Mouse (Mus musculus) stomach, embryonic 14.5 days (tissue): ENCODE measurements around the gene Aip. TPM values are rescaled to one million over a fixed set of nuclear protein-coding genes. Genes with fewer than 3 reads are reported as not detected.
A peak's percentile ranks its signal among the peaks of the same experiment; 100 is the strongest.

Experiments
- ATAC-seq: fragments of 200-750 bp; cut with Nextera tagmentation; 2 replicates; pipeline ENCODE4 v1.8.0; 2017; ENCODE audit warnings: low read depth, moderate TSS enrichment; ENCODE audit not compliant: insufficient number of reproducible peaks, insufficient read depth, low FRiP score
- H3K27ac ChIP-seq: fragments of 300-500 bp; sonication (generic); 2 replicates; pipeline ENCODE4 v1.5.1; 2014; ENCODE audit warnings: mild to moderate bottlenecking, low read length, moderate library complexity, mixed read lengths
- H3K27me3 ChIP-seq: fragments of 300-500 bp; sonication (generic); 2 replicates; pipeline ENCODE4 v1.6.1; 2014; ENCODE audit warnings: low read length, control low read depth, mixed read lengths; ENCODE audit not compliant: control insufficient read depth, insufficient read depth
- H3K36me3 ChIP-seq: fragments of 300-500 bp; sonication (generic); 2 replicates; pipeline ENCODE4 v1.6.1; 2014; ENCODE audit warnings: mild to moderate bottlenecking, control low read depth, low read length, moderate library complexity, mixed read lengths; ENCODE audit not compliant: control insufficient read depth, insufficient read depth
- H3K4me1 ChIP-seq: fragments of 300-500 bp; sonication (generic); 2 replicates; pipeline ENCODE4 v1.6.1; 2014; ENCODE audit warnings: low read length, control low read depth, mixed read lengths; ENCODE audit not compliant: control insufficient read depth, insufficient read depth
- H3K4me2 ChIP-seq: fragments of 300-500 bp; sonication (generic); replicated peaks from 2 replicates; pipeline ENCODE4 v1.6.1; 2014; ENCODE audit warnings: low read depth, low read length, control low read depth
- H3K4me3 ChIP-seq: fragments of 300-500 bp; sonication (generic); 2 replicates; pipeline ENCODE4 v1.5.1; 2014; ENCODE audit warnings: low read depth, low read length, control low read depth
- H3K9ac ChIP-seq: fragments of 300-500 bp; sonication (generic); replicated peaks from 2 replicates; pipeline ENCODE4 v1.6.1; 2014; ENCODE audit warnings: low read depth, mild to moderate bottlenecking, control low read depth, low read length, moderate library complexity, mixed read lengths
- H3K9me3 ChIP-seq: fragments of 300-500 bp; sonication (generic); 2 replicates; pipeline ENCODE4 v1.6.1; 2016; ENCODE audit warnings: low read depth, low read length, control low read depth; ENCODE audit not compliant: control insufficient read depth
- WGBS: fragments of 180-500 bp; shearing (Covaris S2); extraction: QIAGEN DNeasy Blood & Tissue Kit; methylation state at CpG from one replicate; pipeline ENCODE4 v1.1.7; 2014; 5-methylcytosine and 5-hydroxymethylcytosine counted together
- polyA plus RNA-seq: library from polyadenylated mRNA; unstranded; fragments of >200 nt; fragmentation: Nextera tagmentation; extraction: Ambion mirVana; gene quantifications from 2 replicates; pipeline ENCODE4 v1.2.1, GENCODE M21; 2014

The Aip gene
- polyA plus RNA-seq, 1 experiment from 2014 or later = 101 TPM

DNA sequence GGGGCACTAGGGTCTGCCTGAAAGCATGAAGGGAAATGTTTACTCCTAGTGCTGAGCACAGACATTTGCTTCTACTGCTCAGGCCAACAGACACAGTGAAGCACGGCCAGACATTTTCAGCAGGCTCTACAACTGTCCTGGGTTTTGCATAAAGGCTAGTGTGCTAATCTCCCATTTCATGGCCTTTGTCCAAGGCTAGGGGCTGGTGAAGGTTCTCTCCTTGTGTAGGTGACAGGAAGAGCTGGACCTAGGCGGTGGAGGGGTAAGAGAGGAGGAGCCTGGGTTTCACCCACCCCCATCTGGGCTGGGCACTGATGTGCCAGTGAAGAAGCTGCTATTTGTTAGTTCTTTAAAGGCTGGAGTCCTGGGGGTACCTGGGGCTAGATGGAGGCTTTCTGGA, 39.1 kb upstream of the Aip start:
- Histone ChIP-seq H3K4me1 (peaks cover 15% of the 10 kb centered on the region), H3K4me2 (no peak overlapping the region), H3K27me3 (no peaks in the 10 kb centered on the region), H3K9me3 (no peaks in the 10 kb centered on the region), H3K4me3 (no peak overlapping the region), H3K36me3 (peaks cover 7% of the 10 kb centered on the region), H3K27ac (no peak overlapping the region), H3K9ac (no peak overlapping the region)
- WGBS = 73% methylated on average over 2 of the region's 2 CpGs
- ATAC-seq = no peak

DNA sequence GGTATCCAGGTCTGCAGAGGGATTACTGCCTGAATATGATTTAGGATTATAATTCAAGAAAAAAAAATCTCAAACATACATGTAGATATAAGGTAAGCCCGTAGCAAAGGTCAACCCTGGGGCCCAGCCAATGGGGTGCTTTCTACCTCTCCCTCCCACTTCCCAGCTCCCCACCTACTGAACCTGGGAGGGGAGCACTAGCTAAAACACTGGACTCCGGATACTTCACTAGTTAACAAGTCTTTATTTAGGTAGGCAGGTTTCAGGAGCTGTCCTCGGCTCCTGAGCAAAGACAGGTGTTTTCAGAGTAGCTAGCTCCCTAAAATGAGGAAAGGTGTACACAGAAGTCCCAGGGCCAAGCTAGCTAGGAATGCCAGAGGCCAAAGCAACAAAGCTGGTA, 38.4 kb upstream of the Aip start:
- 68% methylated on average over 3 of the region's 3 CpGs for WGBS
- no peak overlapping the region for H3K27ac ChIP-seq
- H3K36me3 ChIP-seq = peaks cover 9% of the 10 kb centered on the region
- peaks cover 14% of the 10 kb centered on the region for H3K4me1 ChIP-seq
- no peak for ATAC-seq
- no peaks in the 10 kb centered on the region for H3K9me3 ChIP-seq
- no peak overlapping the region for H3K4me3 ChIP-seq
- no peak overlapping the region for H3K4me2 ChIP-seq
- no peaks in the 10 kb centered on the region for H3K27me3 ChIP-seq
- H3K9ac ChIP-seq = no peak overlapping the region

- Histone ChIP-seq H3K9me3 (no peaks in the 10 kb centered on the region), H3K9ac (peak overlapping the region; percentile 28; the same call in 1 of the 2 replicates), H3K36me3 (peaks cover 12% of the 10 kb centered on the region), H3K4me1 (peaks cover 14% of the 10 kb centered on the region), H3K27me3 (no peaks in the 10 kb centered on the region), H3K4me3 (peak overlapping the region; percentile 76), H3K4me2 (peak overlapping the region; percentile 95), H3K27ac (peak overlapping the region; percentile 48)
- no peak for ATAC-seq
- WGBS = 33% methylated on average over 4 of the region's 4 CpGs
Measured at GRCm38 (mm10) chr19:4163543-4163887, 37.9 kb upstream of the Aip start.

DNA sequence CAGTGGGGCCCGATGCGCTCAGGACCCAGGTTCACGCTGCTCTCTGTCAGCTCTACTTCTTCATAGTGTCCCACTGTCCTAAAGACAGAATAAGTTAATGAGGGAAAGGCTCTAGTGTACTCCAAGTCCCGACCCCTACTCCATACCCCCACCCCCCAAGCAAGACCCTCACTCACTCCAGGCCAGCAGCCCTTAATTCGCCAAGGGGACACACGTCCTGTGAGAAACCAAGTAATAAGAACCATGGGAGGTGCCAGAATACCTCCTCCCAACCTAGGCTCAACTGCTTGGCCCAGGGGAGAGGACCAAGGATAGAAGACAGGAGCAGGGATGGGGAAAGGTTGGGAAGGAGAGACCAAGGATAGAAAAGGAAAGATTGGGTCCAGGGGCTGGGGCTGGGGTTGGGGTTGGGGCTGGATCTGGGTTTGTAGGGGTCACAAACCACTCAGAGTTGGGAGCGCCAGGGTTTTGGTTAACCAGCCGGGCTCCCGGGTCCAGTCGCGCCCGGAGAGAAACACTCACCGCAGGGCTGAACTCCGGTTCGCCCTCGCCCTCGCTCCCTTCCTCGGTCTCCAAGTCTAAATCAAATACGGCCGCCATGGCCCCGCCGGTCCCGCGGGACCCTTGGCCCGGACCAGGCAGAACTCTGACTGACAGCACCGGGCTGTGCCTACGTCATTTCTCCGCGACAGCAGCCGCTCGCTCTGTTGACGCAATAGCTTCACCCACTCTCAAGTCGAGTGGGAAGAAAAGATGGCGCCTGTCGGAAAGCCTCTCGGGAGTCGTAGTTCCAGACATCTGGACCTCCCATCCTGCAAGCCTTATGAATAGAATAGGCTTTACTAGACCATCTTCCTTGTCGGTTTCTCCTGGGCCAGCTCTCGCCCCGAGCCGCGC, 37.2 kb upstream of the Aip start, which contains the start of gene Rps6kb2:
TSS of gene Rps6kb2 (minus strand) at position 709 of the 897 bp plus-strand sequence.
- Histone ChIP-seq H3K27ac (peak within 1 kb of the TSS; percentile 48), H3K4me3 (peak within 1 kb of the TSS; percentile 76), H3K4me1 (peaks cover 14% of the 10 kb centered on the region), H3K9ac (peak within 1 kb of the TSS; percentile 64), H3K9me3 (no peaks in the 10 kb centered on the region), H3K27me3 (no peaks in the 10 kb centered on the region), H3K36me3 (peaks cover 18% of the 10 kb centered on the region), H3K4me2 (peak within 1 kb of the TSS; percentile 95)
- peak; percentile 85 for ATAC-seq
- WGBS = 6% methylated on average over 42 of the region's 42 CpGs

GRCm38 (mm10) chr19:4159049-4159448, 33.4 kb upstream of the Aip start:
- peaks cover 29% of the 10 kb centered on the region for H3K36me3 ChIP-seq

GRCm38 (mm10) chr19:4156771-4157170, 31.1 kb upstream of the Aip start:
- peaks cover 41% of the 10 kb centered on the region for H3K36me3 ChIP-seq
- no peak overlapping the region for H3K9ac ChIP-seq
- no peaks in the 10 kb centered on the region for H3K27me3 ChIP-seq
- no peak for ATAC-seq
- no peaks in the 10 kb centered on the region for H3K9me3 ChIP-seq
- no peak overlapping the region for H3K4me2 ChIP-seq
- no peak overlapping the region for H3K27ac ChIP-seq
- 88% methylated on average over 12 of the region's 12 CpGs for WGBS
- H3K4me1 ChIP-seq = no peaks in the 10 kb centered on the region
- no peak overlapping the region for H3K4me3 ChIP-seq

More at GRCm38 (mm10) chr19:4159049-4159448, 33.4 kb upstream of the Aip start:
- no peak for ATAC-seq
- Histone ChIP-seq H3K9me3 (no peaks in the 10 kb centered on the region), H3K4me1 (peaks cover 14% of the 10 kb centered on the region), H3K9ac (no peak overlapping the region), H3K27ac (no peak overlapping the region), H3K4me3 (no peak overlapping the region), H3K4me2 (no peak overlapping the region), H3K27me3 (no peaks in the 10 kb centered on the region)
- WGBS = 94% methylated on average over 8 of the region's 8 CpGs

- Histone ChIP-seq H3K27ac (no peak overlapping the region), H3K36me3 (peaks cover 38% of the 10 kb centered on the region), H3K4me3 (no peak overlapping the region), H3K4me2 (no peak overlapping the region), H3K4me1 (no peaks in the 10 kb centered on the region), H3K9ac (no peak overlapping the region), H3K27me3 (no peaks in the 10 kb centered on the region), H3K9me3 (no peaks in the 10 kb centered on the region)
- no peak for ATAC-seq
- WGBS = 80% methylated on average over 20 of the region's 20 CpGs
Measured at GRCm38 (mm10) chr19:4156073-4156579, 30.5 kb upstream of the Aip start.

DNA sequence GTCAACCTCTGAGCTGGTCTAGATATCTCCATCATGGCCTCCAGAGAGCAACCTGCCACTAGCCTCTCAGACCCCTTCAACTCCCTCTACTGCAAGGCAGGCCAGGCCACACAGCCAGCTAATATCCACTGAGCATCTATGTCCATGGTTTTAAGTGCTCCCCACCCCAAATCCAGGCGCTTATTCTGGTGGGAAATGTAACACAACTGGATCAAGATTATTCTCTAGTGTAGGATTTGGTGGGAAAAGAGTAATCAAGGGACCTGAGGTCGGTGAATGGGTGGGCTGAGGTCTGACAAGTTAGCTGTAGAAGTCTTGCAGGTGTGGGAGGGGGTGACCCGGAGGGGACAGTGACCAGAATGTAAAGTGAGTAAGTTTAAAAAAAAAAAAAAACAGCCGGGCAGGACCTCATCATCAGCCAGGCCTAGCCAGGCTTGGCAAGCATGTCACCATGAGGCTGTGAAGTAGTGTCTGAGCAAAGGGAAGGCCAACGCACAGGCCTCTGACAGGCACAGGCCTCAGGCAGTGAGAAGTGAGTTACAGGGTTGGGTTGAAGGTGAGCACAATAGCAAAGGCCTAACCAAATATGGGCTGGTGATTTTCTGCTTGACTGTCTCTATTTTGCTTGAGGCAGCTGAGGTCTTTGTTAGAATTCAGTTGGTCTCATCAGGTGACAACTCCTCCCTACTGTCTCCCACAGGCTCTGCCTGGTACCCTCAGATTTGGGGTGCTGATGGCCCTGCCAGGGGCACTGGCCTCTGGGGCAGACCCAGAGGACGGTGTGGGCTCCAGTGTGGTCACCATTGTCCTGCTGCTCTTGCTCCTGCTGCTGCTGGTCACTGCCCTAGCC, 29.8 kb upstream of the Aip start:
- no peak overlapping the region for H3K27ac ChIP-seq
- no peak overlapping the region for H3K9ac ChIP-seq
- 86% methylated on average over 6 of the region's 6 CpGs for WGBS
- H3K4me2 ChIP-seq = no peak overlapping the region
- H3K4me3 ChIP-seq = no peak overlapping the region
- H3K9me3 ChIP-seq = no peaks in the 10 kb centered on the region
- peaks cover 41% of the 10 kb centered on the region for H3K36me3 ChIP-seq
- ATAC-seq = no peak
- no peaks in the 10 kb centered on the region for H3K27me3 ChIP-seq
- no peaks in the 10 kb centered on the region for H3K4me1 ChIP-seq
